Mouse (Mus musculus): Measurements from ENCODE around the gene Bcas3. TPM values are rescaled to one million over a fixed set of nuclear protein-coding genes. Genes with fewer than 3 reads are reported as not detected.

Gene Bcas3
- total and polyA plus RNA-seq, 3 experiments, result 20.1 to 61.0 (median 41.3) TPM

- ATAC-seq (ENCODE audit: extremely low read depth, insufficient number of reproducible peaks, low FRiP score, poor library complexity, severe bottlenecking) (no peak), DNase-seq (ENCODE audit: low spot score) (no peak)
- peaks cover 61% of the 10 kb centered on the region for H3K36me3 ChIP-seq (replicated peaks)
- H3K27me3 ChIP-seq (ENCODE audit: insufficient read depth, low read length), result no peaks in the 10 kb centered on the region
- TF ChIP-seq CTCF (IDR thresholded peaks at IDR 0.05; ENCODE audit: low read depth, low read length), result no peak
- TF ChIP-seq GATA1 (IDR thresholded peaks at IDR 0.05; ENCODE audit: borderline replicate concordance, low read length), result no peak
- no peak for TF ChIP-seq POLR2AphosphoS5 (IDR thresholded peaks at IDR 0.05; ENCODE audit: insufficient replicate concordance, low read depth, low read length)
- no peak for TF ChIP-seq GATA2 (IDR thresholded peaks at IDR 0.05; ENCODE audit: borderline replicate concordance, low read depth, low read length)
- TF ChIP-seq TAL1 (conservative IDR thresholded peaks at IDR 0.05; ENCODE audit: low read depth, low read length), result no peak
- H3K4me1 ChIP-seq (ENCODE audit: insufficient read depth, low read depth, low read length), result peaks cover 6% of the 10 kb centered on the region
- no peak overlapping the region for H3K4me3 ChIP-seq (ENCODE audit: low read depth, low read length)
- H3K9me3 ChIP-seq (replicated peaks), result no peaks in the 10 kb centered on the region
These were observed 23.6 kb upstream of the Bcas3 start for GRCm38 (mm10) chr11:85329167-85329894.

GRCm38 (mm10) chr11:85334778-85335177 lies 18.2 kb upstream of the Bcas3 start:
- no peaks in the 10 kb centered on the region for H3K27me3 ChIP-seq (ENCODE audit: insufficient read depth, low read length)
- peaks cover 15% of the 10 kb centered on the region for H3K4me1 ChIP-seq (ENCODE audit: insufficient read depth, low read depth, low read length)
- peaks cover 74% of the 10 kb centered on the region for H3K36me3 ChIP-seq (replicated peaks)
- H3K9me3 ChIP-seq (replicated peaks), result no peaks in the 10 kb centered on the region
- no peak overlapping the region for H3K4me3 ChIP-seq (ENCODE audit: low read depth, low read length)
- DNase-seq (ENCODE audit: low spot score) (peak; percentile 9), ATAC-seq (ENCODE audit: extremely low read depth, insufficient number of reproducible peaks, low FRiP score, poor library complexity, severe bottlenecking) (no peak)
- TF ChIP-seq CTCF (IDR thresholded peaks at IDR 0.05; ENCODE audit: low read depth, low read length) (peak; percentile 40; the same call in 1 of the 2 replicates), GATA1 (IDR thresholded peaks at IDR 0.05; ENCODE audit: borderline replicate concordance, low read length) (no peak)

GRCm38 (mm10) chr11:85339173-85339831 lies 13.7 kb upstream of the Bcas3 start:
- peak; percentile 84 for TF ChIP-seq TAL1 (conservative IDR thresholded peaks at IDR 0.05; ENCODE audit: low read depth, low read length)
- 0 out of 2 replicates have a peak, but pooled peaks have one; percentile 13 for TF ChIP-seq GATA2 (IDR thresholded peaks at IDR 0.05; ENCODE audit: borderline replicate concordance, low read depth, low read length)
- TF ChIP-seq GATA1 (IDR thresholded peaks at IDR 0.05; ENCODE audit: borderline replicate concordance, low read length), result no peak
- ATAC-seq (ENCODE audit: extremely low read depth, insufficient number of reproducible peaks, low FRiP score, poor library complexity, severe bottlenecking), result peak; percentile 73
- H3K4me3 ChIP-seq (ENCODE audit: low read depth, low read length), result no peak overlapping the region
- peaks cover 25% of the 10 kb centered on the region for H3K4me1 ChIP-seq (ENCODE audit: insufficient read depth, low read depth, low read length)
- peaks cover 77% of the 10 kb centered on the region for H3K36me3 ChIP-seq (replicated peaks)
- H3K27me3 ChIP-seq (ENCODE audit: insufficient read depth, low read length), result no peaks in the 10 kb centered on the region
- no peaks in the 10 kb centered on the region for H3K9me3 ChIP-seq (replicated peaks)
- peak; percentile 52 for DNase-seq (ENCODE audit: low spot score)

GRCm38 (mm10) chr11:85340070-85340616 lies 12.8 kb upstream of the Bcas3 start:
- TF ChIP-seq POLR2AphosphoS5 (IDR thresholded peaks at IDR 0.05; ENCODE audit: insufficient replicate concordance, low read depth, low read length) (no peak), GATA2 (IDR thresholded peaks at IDR 0.05; ENCODE audit: borderline replicate concordance, low read depth, low read length) (no peak), CTCF (IDR thresholded peaks at IDR 0.05; ENCODE audit: low read depth, low read length) (no peak), GATA1 (IDR thresholded peaks at IDR 0.05; ENCODE audit: borderline replicate concordance, low read length) (no peak), TAL1 (conservative IDR thresholded peaks at IDR 0.05; ENCODE audit: low read depth, low read length) (no peak)
- Histone ChIP-seq H3K9me3 (replicated peaks) (no peaks in the 10 kb centered on the region), H3K36me3 (replicated peaks) (peaks cover 73% of the 10 kb centered on the region), H3K4me1 (ENCODE audit: insufficient read depth, low read depth, low read length) (peaks cover 22% of the 10 kb centered on the region), H3K27me3 (ENCODE audit: insufficient read depth, low read length) (no peaks in the 10 kb centered on the region), H3K4me3 (ENCODE audit: low read depth, low read length) (peak overlapping the region; percentile 10; the same call in 1 of the 2 replicates)
- DNase-seq (ENCODE audit: low spot score) (no peak), ATAC-seq (ENCODE audit: extremely low read depth, insufficient number of reproducible peaks, low FRiP score, poor library complexity, severe bottlenecking) (no peak)

- DNase-seq (ENCODE audit: low spot score), result no peak
- ATAC-seq (ENCODE audit: extremely low read depth, insufficient number of reproducible peaks, low FRiP score, poor library complexity, severe bottlenecking), result no peak
- no peak for TF ChIP-seq GATA1 (IDR thresholded peaks at IDR 0.05; ENCODE audit: borderline replicate concordance, low read length)
These were observed 852 bp downstream of the Bcas3 start for GRCm38 (mm10) chr11:85353819-85354218.

GRCm38 (mm10) chr11:85359641-85360040 lies 6.7 kb downstream of the Bcas3 start:
- Histone ChIP-seq H3K4me1 (ENCODE audit: insufficient read depth, low read depth, low read length) (no peaks in the 10 kb centered on the region), H3K4me3 (ENCODE audit: low read depth, low read length) (no peak overlapping the region), H3K36me3 (replicated peaks) (peaks cover 59% of the 10 kb centered on the region), H3K27me3 (ENCODE audit: insufficient read depth, low read length) (no peaks in the 10 kb centered on the region), H3K9me3 (replicated peaks) (no peaks in the 10 kb centered on the region)
- no peak for TF ChIP-seq POLR2AphosphoS5 (IDR thresholded peaks at IDR 0.05; ENCODE audit: insufficient replicate concordance, low read depth, low read length)
- no peak for TF ChIP-seq CTCF (IDR thresholded peaks at IDR 0.05; ENCODE audit: low read depth, low read length)
- no peak for TF ChIP-seq TAL1 (conservative IDR thresholded peaks at IDR 0.05; ENCODE audit: low read depth, low read length)
- no peak for TF ChIP-seq GATA2 (IDR thresholded peaks at IDR 0.05; ENCODE audit: borderline replicate concordance, low read depth, low read length)
- TF ChIP-seq GATA1 (IDR thresholded peaks at IDR 0.05; ENCODE audit: borderline replicate concordance, low read length), result no peak
- DNase-seq (ENCODE audit: low spot score), result no peak
- ATAC-seq (ENCODE audit: extremely low read depth, insufficient number of reproducible peaks, low FRiP score, poor library complexity, severe bottlenecking), result no peak

More at GRCm38 (mm10) chr11:85353819-85354218, 852 bp downstream of the Bcas3 start:
- H3K27me3 ChIP-seq (ENCODE audit: insufficient read depth, low read length), result no peaks in the 10 kb centered on the region
- H3K4me3 ChIP-seq (ENCODE audit: low read depth, low read length), result peak overlapping the region; percentile 87; the same call in 1 of the 2 replicates
- H3K36me3 ChIP-seq (replicated peaks), result peaks cover 27% of the 10 kb centered on the region
- H3K4me1 ChIP-seq (ENCODE audit: insufficient read depth, low read depth, low read length), result peaks cover 22% of the 10 kb centered on the region
- no peaks in the 10 kb centered on the region for H3K9me3 ChIP-seq (replicated peaks)

Measured in G1E (cell line).